Mouse (Mus musculus) heart, postnatal 25 days (tissue): ENCODE measurements at regions not wholly inside any gene's neighbourhood (a gene's known extent, or its start where the extent isn't known, plus 50 kb on each side); places are given as distances from the start of the nearest gene placed in this dataset.
A peak's percentile ranks its signal among the peaks of the same experiment; 100 is the strongest.
"Not testable (repeated sequence)": the region's sequence is repeated elsewhere in the genome, so short reads cannot be mapped to it uniquely, and the experiment has no call there.

Experiments
- DNase-seq: peaks from one replicate; pipeline ENCODE4 v3.0.0; 2022; ENCODE audit warnings: low spot score
- intact Hi-C: fragments of 180-260 bp; cut with DNase I; formaldehyde crosslinking; loops from one replicate; pipeline ENCODE4 v1.15.1; 2025

DNA sequence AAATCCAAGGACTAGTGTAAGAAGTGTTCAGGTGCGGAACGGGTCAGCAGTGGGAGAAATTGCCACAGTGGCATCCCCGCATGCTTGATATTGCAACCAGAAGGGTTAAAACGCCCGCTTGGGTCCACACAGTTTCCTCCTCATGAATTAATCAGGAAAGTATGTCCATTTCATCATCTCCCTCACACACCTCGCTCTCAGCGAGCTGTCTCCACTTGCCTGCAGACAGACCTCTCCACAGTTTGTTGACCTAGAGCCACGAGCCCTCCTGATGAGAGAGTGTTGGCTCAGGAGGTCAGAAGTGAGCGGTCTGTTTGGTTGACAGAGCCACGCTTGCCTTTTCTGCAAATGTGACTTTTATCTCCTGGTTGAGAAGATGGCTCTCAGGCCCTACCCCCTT, 132.9 kb upstream of the Slc38a2 start:
- no peak for DNase-seq
- intact Hi-C loops = no loop called here

- intact Hi-C loops = no loop called here
- no peak for DNase-seq
Observed at GRCm38 (mm10) chr15:96831256-96831655, 131.7 kb upstream of the Slc38a2 start.

DNA sequence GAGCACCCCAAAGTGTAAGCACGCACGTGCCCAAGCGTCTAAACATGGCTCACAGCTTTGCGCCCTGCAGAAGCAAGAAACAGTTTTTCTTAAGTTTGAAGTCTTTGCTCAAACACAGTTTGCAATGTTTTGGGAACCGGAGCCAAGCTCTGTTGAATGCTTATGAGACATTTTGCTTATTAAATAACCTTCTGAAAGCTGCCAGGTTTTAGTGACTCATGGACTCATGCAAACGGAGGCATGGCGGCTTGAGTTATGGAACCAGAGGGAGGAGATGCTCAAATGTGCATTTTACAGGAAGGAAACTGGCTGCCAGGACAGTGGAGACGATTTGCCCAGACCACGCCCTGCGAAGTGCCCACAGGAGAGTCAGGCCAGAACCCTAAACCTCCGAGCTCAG, 131.0 kb upstream of the Slc38a2 start:
- no peak for DNase-seq
- intact Hi-C loops = no loop called here

DNA sequence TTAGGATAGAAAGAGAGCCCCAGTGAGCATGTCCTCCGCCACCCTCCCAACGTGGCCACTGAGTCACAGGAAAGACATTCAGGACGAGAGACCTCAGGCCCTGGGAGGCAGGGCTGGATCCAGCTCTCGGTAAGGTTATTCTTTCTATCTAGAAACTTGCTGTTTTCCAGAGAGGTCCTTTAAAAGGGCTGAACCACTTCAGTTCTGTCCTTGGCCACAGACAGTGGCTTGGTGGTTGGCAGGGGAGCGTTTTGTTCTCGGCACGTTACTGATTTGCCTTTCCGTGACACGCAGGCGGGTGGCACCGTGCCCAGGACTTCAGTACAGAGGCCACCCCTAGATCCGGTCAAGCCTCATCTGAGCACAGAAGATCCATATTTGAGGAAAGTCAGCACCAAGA, 130.4 kb upstream of the Slc38a2 start:
- intact Hi-C loops = no loop called here
- DNase-seq = peak; percentile 26

- intact Hi-C loops = no loop called here
- no peak for DNase-seq
Observed at GRCm38 (mm10) chr15:96828681-96829080, 129.2 kb upstream of the Slc38a2 start.

DNA sequence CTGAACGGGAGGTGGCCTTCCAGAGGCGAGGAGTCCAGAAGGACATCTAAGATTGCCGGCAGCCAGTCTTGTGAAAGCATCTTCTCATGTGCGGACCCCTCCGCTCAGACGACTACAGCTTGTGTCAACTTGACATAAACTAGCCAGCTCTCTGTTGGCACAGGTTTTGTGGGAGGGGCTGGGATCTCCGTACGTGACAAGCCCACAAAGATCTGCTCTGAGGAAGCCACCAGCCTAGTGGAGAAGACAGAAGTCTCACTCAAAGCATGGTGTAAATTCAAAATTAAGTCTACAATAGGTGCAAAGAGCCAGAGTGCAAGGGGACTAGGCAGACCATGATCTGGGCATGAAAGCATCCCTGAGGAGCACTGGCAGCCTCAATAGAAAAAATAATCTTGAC, 128.4 kb upstream of the Slc38a2 start:
- DNase-seq = no peak
- intact Hi-C loops = no loop called here

GRCm38 (mm10) chr15:96818435-96818834, 118.9 kb upstream of the Slc38a2 start:
- intact Hi-C loops = no loop called here
- DNase-seq = no peak

DNA sequence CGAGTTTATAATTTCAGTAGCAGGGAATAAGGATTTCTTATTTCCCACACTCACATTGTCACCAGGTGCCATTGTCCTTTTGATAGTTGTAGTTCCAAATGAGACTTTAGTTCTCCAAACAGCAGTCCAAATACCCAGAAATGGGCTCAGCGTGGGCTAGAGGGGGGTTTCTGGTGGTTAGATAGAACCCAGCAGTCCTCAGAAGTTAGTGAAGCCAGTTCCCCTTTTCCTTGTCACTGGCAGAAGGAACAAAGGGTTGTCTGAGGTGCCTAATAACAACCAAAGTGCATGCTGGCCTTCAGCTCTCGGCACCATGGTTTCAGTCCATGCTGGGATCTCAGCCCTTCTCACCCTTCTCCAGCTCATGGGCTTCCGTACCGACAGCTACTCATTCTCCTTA, 118.1 kb upstream of the Slc38a2 start:
- DNase-seq = no peak
- intact Hi-C loops = no loop called here

GRCm38 (mm10) chr15:96816997-96817570, 117.6 kb upstream of the Slc38a2 start:
- DNase-seq = no peak
- intact Hi-C loops = no loop called here

GRCm38 (mm10) chr15:96813472-96813871, 113.9 kb upstream of the Slc38a2 start:
- intact Hi-C loops = no loop called here
- DNase-seq = no peak

GRCm38 (mm10) chr15:96802729-96803053, 103.2 kb upstream of the Slc38a2 start:
- no peak for DNase-seq
- intact Hi-C loops = loop anchor here (5.0 kb wide), 1 partner anchor 45 kb away; no protein-coding TSS in a partner anchor

DNA sequence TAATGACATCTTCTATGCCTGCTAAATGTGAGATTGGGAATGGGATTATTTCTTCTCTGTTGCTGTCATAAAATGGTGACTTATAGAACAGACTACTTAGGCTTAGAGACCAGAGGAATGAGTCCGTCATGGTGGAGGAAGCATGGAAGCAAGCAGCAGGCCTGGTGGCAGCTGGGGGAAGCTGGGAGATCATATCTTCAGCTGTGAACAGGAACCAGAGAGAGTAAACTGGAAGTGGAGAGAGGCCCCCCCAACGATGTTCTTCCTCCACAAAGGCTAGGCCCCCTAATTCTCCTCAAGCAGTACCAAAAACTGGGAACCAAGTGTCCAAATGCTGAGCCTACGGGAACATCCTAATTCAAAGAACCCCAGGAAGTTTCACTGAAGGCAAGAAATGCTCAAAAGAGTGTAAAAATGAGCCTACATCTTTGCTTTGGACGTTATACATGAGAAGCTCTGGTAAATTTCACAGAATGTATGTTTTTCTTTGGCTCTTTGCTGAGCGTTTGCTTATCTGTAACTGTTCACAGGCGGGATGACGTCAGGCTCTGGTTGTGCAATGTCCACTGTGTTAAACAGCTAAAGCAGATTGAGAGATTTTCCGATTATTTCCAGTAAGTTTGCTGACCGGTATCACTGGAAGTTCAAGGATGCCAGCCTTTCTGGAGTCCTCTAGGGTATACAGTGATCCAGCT, 102.7 kb upstream of the Slc38a2 start:
- DNase-seq = no peak
- intact Hi-C loops = loop anchor here (5.0 kb wide), 1 partner anchor 45 kb away; no protein-coding TSS in a partner anchor

DNA sequence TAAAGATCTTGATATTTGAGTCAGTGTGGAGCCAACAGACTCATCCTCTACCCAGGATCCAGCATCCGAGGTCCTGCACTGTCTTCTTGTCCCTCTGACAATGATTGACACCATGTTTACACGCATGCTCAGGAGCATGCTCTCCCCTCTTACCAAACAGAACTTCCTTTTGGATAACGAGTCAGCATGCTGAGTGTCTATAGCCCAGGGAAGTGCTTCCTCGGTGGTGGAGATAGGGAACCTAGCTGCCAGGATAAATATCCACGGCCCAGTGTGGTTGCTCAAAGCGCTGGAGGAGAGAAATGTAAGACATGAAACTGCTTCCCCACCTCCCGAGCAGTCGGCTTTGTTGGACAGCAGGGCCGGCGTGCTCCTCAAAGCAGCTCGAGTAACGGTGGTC, 99.7 kb upstream of the Slc38a2 start:
- intact Hi-C loops = loop anchor here (5.0 kb wide), 2 partner anchors 47 to 97 kb away; no protein-coding TSS in a partner anchor
- DNase-seq = no peak

DNA sequence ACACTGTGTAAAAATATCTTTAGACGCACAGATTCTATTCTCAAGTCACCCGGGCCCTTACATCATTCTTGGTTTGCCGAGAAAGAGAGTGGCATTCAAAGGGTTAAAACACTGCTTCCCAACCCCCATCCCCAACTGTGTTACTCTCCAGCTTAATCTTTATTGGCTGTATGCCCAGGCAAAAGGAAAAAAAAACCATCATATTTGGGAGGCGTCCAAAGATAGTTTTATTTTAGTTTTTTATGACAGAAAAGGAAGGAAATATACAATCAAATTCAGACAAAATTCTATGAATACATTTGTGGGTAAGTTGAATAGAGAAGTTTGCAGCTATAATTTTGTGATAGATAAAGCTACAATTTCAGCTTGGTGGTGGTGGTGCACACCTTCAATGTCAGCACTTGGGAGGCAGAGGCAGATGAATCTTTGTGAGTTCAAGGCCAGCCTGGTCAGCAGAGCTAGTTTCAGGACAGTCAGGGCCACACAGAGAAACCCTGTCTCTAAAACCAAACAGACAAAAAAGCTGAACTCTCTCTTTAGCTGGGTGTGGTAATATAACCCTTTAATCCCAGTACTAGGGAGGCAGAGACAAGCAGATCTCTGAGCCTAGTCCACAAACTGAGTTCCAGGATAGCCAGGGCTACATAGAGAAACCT, 98.2 kb upstream of the Slc38a2 start:
- DNase-seq = no peak
- intact Hi-C loops = loop anchor here (5.0 kb wide), 2 partner anchors 45 to 95 kb away; no protein-coding TSS in a partner anchor

GRCm38 (mm10) chr15:96794177-96794719, 94.7 kb upstream of the Slc38a2 start:
- no peak for DNase-seq
- intact Hi-C loops = no loop called here

- intact Hi-C loops = no loop called here
- DNase-seq = no peak
Observed at GRCm38 (mm10) chr15:96793251-96793650, 93.7 kb upstream of the Slc38a2 start.

- intact Hi-C loops = no loop called here
- DNase-seq = no peak
Observed at GRCm38 (mm10) chr15:96791306-96791705, 91.8 kb upstream of the Slc38a2 start.

- intact Hi-C loops, DNase-seq: not testable (repeated sequence)
Observed at GRCm38 (mm10) chr15:96787921-96788320, 88.4 kb upstream of the Slc38a2 start.

DNA sequence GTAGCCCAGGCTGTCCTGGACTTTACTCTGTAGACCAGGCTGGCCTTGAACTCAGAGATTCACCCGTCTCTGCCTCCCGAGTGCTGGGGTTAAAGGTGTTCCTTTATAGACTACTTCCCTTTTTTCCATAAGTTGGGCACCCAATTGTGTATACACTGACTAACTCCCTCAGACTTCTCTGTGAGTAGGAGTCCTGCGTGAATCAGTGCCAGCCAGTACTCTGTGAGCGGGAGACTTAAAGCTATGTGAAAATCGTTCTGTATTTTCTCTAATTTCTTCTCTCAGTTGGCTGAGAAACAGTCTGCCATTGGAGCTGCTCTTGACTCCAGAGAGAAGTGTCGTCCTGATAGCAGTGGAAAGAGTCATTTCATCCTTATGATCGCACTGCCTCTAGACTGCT, 85.0 kb upstream of the Slc38a2 start:
- no peak for DNase-seq
- intact Hi-C loops = no loop called here

DNA sequence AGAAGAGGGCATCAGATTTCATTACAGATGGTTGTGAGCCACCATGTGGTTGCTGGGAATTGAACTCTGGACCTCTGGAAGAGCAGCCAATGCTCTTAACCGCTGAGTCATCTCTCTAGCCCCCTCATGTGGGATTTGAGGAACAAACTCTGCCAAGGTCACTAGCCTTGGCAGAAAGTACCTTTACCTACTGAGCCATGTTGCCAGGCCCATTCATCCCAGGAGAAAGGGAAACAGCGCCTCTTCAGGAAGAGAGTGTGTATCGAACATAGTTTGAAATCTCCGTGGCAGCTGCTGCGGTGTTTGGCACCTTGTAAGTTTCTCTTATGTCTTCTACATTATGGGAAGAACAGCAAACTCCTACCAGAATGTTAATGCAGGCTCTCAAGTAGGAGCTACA, 82.0 kb upstream of the Slc38a2 start:
- DNase-seq = no peak
- intact Hi-C loops = no loop called here

DNA sequence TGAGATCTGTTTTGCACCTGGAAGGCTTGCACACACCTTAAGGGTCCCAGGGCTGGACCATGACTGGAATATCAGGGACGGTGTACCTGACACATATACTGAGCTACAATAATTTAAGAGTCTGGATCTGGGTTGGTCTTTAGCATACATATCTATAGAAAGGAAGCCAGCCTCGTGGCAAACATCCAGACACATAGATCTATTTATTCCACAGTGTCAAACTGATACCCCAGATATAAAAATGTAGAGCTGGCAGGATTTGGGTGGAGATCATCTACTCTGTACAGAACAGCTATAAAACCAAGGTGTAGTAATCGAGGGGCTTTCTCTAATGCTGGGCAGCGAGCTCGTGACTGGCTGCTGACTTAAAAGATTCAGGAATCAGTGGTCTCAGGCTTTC, 81.1 kb upstream of the Slc38a2 start:
- intact Hi-C loops = no loop called here
- no peak for DNase-seq
